Mouse (Mus musculus) myocyte (in vitro differentiated cells): ENCODE measurements around the gene Bpifb5.

ENCODE experiments used
- CEBPB ChIP-seq: IDR thresholded peaks from 2 replicates; pipeline ENCODE4 v1.6.1; 2011; ENCODE audit warnings: mild to moderate bottlenecking, moderate library complexity; ENCODE audit not compliant: poor library complexity, insufficient read depth, severe bottlenecking
- MAX ChIP-seq: IDR thresholded peaks from one replicate; pipeline ENCODE4 v1.6.1; 2011; ENCODE audit warnings: low read depth, mild to moderate bottlenecking, control low read depth
- MYOD1 ChIP-seq, 3 experiments: IDR thresholded peaks; one replicate each; pipeline ENCODE4 v1.6.1; 2011; ENCODE audit warnings: control low read depth in 2 of 3, low read depth in 2 of 3, mild to moderate bottlenecking in 2 of 3, moderate library complexity in 1 of 3; ENCODE audit not compliant: insufficient read length in 2 of 3, control insufficient read depth in 1 of 3
- MYOG ChIP-seq, 3 experiments: IDR thresholded peaks; one replicate each; pipeline ENCODE4 v1.6.1; 2011; ENCODE audit warnings: control low read depth in 2 of 3, low read depth in 2 of 3, mild to moderate bottlenecking in 2 of 3; ENCODE audit not compliant: insufficient read length in 2 of 3, control insufficient read depth in 1 of 3, insufficient read depth in 1 of 3
- POLR2A ChIP-seq: IDR thresholded peaks from one replicate; pipeline ENCODE4 v1.6.1; 2011; ENCODE audit warnings: low read depth, mild to moderate bottlenecking, control low read depth, moderate library complexity; ENCODE audit not compliant: insufficient read length
- POLR2AphosphoS2 ChIP-seq: IDR thresholded peaks from one replicate; pipeline ENCODE4 v1.6.1; 2011; ENCODE audit warnings: low read depth, control low read depth; ENCODE audit not compliant: insufficient read length
- REST ChIP-seq: IDR thresholded peaks from one replicate; pipeline ENCODE4 v1.6.1; 2011; ENCODE audit warnings: mild to moderate bottlenecking, control low read depth, moderate library complexity; ENCODE audit not compliant: insufficient read depth, insufficient read length
- SRF ChIP-seq: IDR thresholded peaks from one replicate; pipeline ENCODE4 v1.6.1; 2011; ENCODE audit warnings: low read depth; ENCODE audit not compliant: control insufficient read depth, insufficient read length
- TCF12 ChIP-seq: IDR thresholded peaks from one replicate; pipeline ENCODE4 v1.6.1; 2011; ENCODE audit warnings: mild to moderate bottlenecking, control low read depth; ENCODE audit not compliant: poor library complexity, insufficient read depth, severe bottlenecking
- USF1 ChIP-seq: IDR thresholded peaks from one replicate; pipeline ENCODE4 v1.6.1; 2011; ENCODE audit warnings: low read depth, mild to moderate bottlenecking, control low read depth, moderate library complexity

DNA sequence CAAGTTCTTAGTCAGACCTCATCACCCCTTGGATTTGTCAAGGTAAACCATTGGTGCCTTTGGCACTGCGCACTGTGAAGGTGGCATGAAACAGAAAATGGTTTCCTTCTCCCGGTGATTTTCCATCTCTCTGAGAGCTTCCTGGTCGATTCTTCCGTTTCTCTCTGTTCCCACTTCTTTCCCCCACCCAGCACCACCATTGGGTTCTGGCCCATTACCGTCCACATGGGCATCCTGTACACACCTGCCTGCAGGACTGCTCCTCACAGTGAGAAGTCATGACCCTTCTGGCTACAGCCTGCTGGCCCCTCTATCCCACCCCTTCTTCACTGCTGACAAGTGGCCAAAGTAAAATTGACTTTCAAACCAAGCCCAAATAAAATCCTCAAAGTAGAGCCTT, 21.8 kb downstream of the Bpifb5 start:
- TF ChIP-seq USF1 = no peak
- TF ChIP-seq POLR2A = no peak
- no peak for TF ChIP-seq CEBPB
- no peak for TF ChIP-seq MYOD1 (IDR thresholded peaks at IDR 0.05; ENCODE audit: control insufficient read depth in 1 of 3, insufficient read length in 2 of 3, low read depth in 2 of 3)
- no peak for TF ChIP-seq TCF12
- no peak for TF ChIP-seq MYOG (IDR thresholded peaks at IDR 0.05; ENCODE audit: control insufficient read depth in 1 of 3, insufficient read depth in 1 of 3, insufficient read length in 2 of 3, low read depth in 2 of 3)
- TF ChIP-seq SRF = no peak
- TF ChIP-seq MAX = no peak
- TF ChIP-seq POLR2AphosphoS2 = no peak
- no peak for TF ChIP-seq REST
